Mouse (Mus musculus) E14TG2a.4 (cell line): ENCODE measurements around the gene Hspb11.

Experiments
- H3K27me3 ChIP-seq: 2 replicates; pipeline ENCODE4 v1.6.1; 2014; ENCODE audit warnings: low read length, control low read depth; ENCODE audit not compliant: insufficient read depth
- H3K36me3 ChIP-seq: 2 replicates; pipeline ENCODE4 v1.6.1; 2014; ENCODE audit warnings: low read length, control low read depth; ENCODE audit not compliant: insufficient read depth
- H3K4me1 ChIP-seq: replicated peaks from 2 replicates; pipeline ENCODE4 v1.6.1; 2014; ENCODE audit warnings: low read depth, low read length, control low read depth
- H3K4me3 ChIP-seq: replicated peaks from 2 replicates; pipeline ENCODE4 v1.5.1; 2014; ENCODE audit warnings: mild to moderate bottlenecking, low read length
- H3K9me3 ChIP-seq: 2 replicates; pipeline ENCODE4 v1.6.1; 2014; ENCODE audit warnings: low read length, control low read depth
- CTCF ChIP-seq: conservative IDR thresholded peaks from 2 replicates; pipeline ENCODE4 v1.5.1; 2014; ENCODE audit warnings: low read length
- NANOG ChIP-seq: IDR thresholded peaks from 2 replicates; pipeline ENCODE4 v1.6.1; 2014; ENCODE audit warnings: borderline replicate concordance, low read length, mixed read lengths
- POU5F1 ChIP-seq: IDR thresholded peaks from 2 replicates; pipeline ENCODE4 v1.6.1; 2014; ENCODE audit warnings: low read length, borderline replicate concordance

The Hspb11 gene

GRCm38 (mm10) chr4:107298071-107298606 is 44.7 kb downstream of the Hspb11 start:
- no peaks in the 10 kb centered on the region for H3K36me3 ChIP-seq
- no peak for TF ChIP-seq CTCF
- no peak for TF ChIP-seq POU5F1
- TF ChIP-seq NANOG, result no peak
- H3K27me3 ChIP-seq, result peaks cover 15% of the 10 kb centered on the region
- H3K4me1 ChIP-seq, result no peaks in the 10 kb centered on the region; the same call in 1 of the 2 replicates
- no peak overlapping the region for H3K4me3 ChIP-seq
- H3K9me3 ChIP-seq, result no peaks in the 10 kb centered on the region

- Histone ChIP-seq H3K4me1 (no peaks in the 10 kb centered on the region), H3K9me3 (no peaks in the 10 kb centered on the region), H3K36me3 (no peaks in the 10 kb centered on the region), H3K27me3 (peaks cover 3% of the 10 kb centered on the region), H3K4me3 (no peak overlapping the region)
- TF ChIP-seq NANOG, result no peak
Measured at GRCm38 (mm10) chr4:107299779-107300340, 46.5 kb downstream of the Hspb11 start.

GRCm38 (mm10) chr4:107300371-107300770 is 47.0 kb downstream of the Hspb11 start:
- Histone ChIP-seq H3K36me3 (no peaks in the 10 kb centered on the region), H3K9me3 (no peaks in the 10 kb centered on the region), H3K27me3 (no peaks in the 10 kb centered on the region), H3K4me3 (no peak overlapping the region), H3K4me1 (no peaks in the 10 kb centered on the region)
- TF ChIP-seq NANOG, result no peak
- TF ChIP-seq CTCF, result no peak
- no peak for TF ChIP-seq POU5F1

- TF ChIP-seq POU5F1, result no peak
- no peak for TF ChIP-seq NANOG
- TF ChIP-seq CTCF, result no peak
- H3K9me3 ChIP-seq, result no peaks in the 10 kb centered on the region
Measured at GRCm38 (mm10) chr4:107300902-107301555, 47.6 kb downstream of the Hspb11 start.

GRCm38 (mm10) chr4:107302221-107302620 is 48.8 kb downstream of the Hspb11 start:
- no peaks in the 10 kb centered on the region for H3K36me3 ChIP-seq
- no peak for TF ChIP-seq NANOG
- no peak for TF ChIP-seq POU5F1
- TF ChIP-seq CTCF, result no peak
- H3K4me3 ChIP-seq, result no peak overlapping the region
- H3K9me3 ChIP-seq, result no peaks in the 10 kb centered on the region
- H3K4me1 ChIP-seq, result no peaks in the 10 kb centered on the region
- H3K27me3 ChIP-seq, result peaks cover 6% of the 10 kb centered on the region

More at GRCm38 (mm10) chr4:107300902-107301555, 47.6 kb downstream of the Hspb11 start:
- Histone ChIP-seq H3K36me3 (no peaks in the 10 kb centered on the region), H3K27me3 (no peaks in the 10 kb centered on the region), H3K4me1 (no peaks in the 10 kb centered on the region), H3K4me3 (no peak overlapping the region)

GRCm38 (mm10) chr4:107302832-107303231 is 49.4 kb downstream of the Hspb11 start:
- TF ChIP-seq CTCF (no peak), NANOG (no peak), POU5F1 (no peak)
- H3K9me3 ChIP-seq, result no peaks in the 10 kb centered on the region

GRCm38 (mm10) chr4:107303531-107303930 is 50.1 kb downstream of the Hspb11 start:
- TF ChIP-seq CTCF, result no peak
- TF ChIP-seq POU5F1, result no peak
- TF ChIP-seq NANOG, result no peak

More at GRCm38 (mm10) chr4:107302832-107303231, 49.4 kb downstream of the Hspb11 start:
- Histone ChIP-seq H3K27me3 (peaks cover 6% of the 10 kb centered on the region), H3K4me1 (no peaks in the 10 kb centered on the region), H3K4me3 (no peak overlapping the region), H3K36me3 (no peaks in the 10 kb centered on the region)

GRCm38 (mm10) chr4:107306966-107307365 is 53.6 kb downstream of the Hspb11 start, which contains the start of gene Dio1:
Gene Dio1 (minus strand): TSS chr4:107307169.
- peaks cover 6% of the 10 kb centered on the region for H3K27me3 ChIP-seq
- H3K36me3 ChIP-seq, result no peaks in the 10 kb centered on the region
- no peak within 1 kb of the TSS for H3K4me3 ChIP-seq
- no peaks in the 10 kb centered on the region for H3K9me3 ChIP-seq
- H3K4me1 ChIP-seq, result no peaks in the 10 kb centered on the region
- no peak for TF ChIP-seq POU5F1
- no peak for TF ChIP-seq NANOG
- no peak for TF ChIP-seq CTCF

More at GRCm38 (mm10) chr4:107303531-107303930, 50.1 kb downstream of the Hspb11 start:
- Histone ChIP-seq H3K4me3 (no peak overlapping the region), H3K9me3 (no peaks in the 10 kb centered on the region), H3K27me3 (peaks cover 6% of the 10 kb centered on the region), H3K4me1 (no peaks in the 10 kb centered on the region), H3K36me3 (no peaks in the 10 kb centered on the region)
